Mouse (Mus musculus) heart, postnatal 25 days (tissue): ENCODE data around the gene Defa32. TPM values are rescaled to one million over a fixed set of nuclear protein-coding genes. Genes with fewer than 3 reads are reported as not detected.
"Not testable (repeated sequence)": the region's sequence is repeated elsewhere in the genome, so short reads cannot be mapped to it uniquely, and the experiment has no call there.

ENCODE experiments used
- DNase-seq: peaks from one replicate; pipeline ENCODE4 v3.0.0; 2022; ENCODE audit warnings: low spot score
- intact Hi-C: fragments of 180-260 bp; cut with DNase I; formaldehyde crosslinking; loops from one replicate; pipeline ENCODE4 v1.15.1; 2025
- total RNA-seq, 2 experiments: library from RNA; stranded (reverse); gene quantifications; 2 replicates each; pipeline ENCODE4 v1.2.3; 2021

The Defa32 gene
- not detected for total RNA-seq

DNA sequence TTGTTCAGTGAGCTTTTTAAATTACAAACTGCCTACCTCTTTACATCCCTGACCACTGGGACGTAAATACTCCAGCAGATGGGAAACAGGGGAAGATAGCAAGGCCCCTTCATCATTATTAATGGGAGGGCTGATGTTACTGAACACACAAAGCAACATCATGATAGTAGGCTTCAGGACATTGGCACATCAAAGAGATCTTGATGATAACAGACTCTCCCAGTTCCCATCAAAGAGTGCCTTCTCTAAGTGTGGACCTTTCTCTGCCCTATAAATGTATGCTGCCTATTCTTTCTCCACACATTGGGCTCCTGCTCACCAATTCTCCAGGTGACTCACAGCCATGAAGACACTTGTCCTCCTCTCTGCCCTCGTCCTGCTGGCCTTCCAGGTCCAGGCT is at the start of gene Defa32:
Gene Defa32 (plus strand): TSS at position 301 of the 400 bp plus-strand sequence.
- DNase-seq, intact Hi-C loops: not testable (repeated sequence)

DNA sequence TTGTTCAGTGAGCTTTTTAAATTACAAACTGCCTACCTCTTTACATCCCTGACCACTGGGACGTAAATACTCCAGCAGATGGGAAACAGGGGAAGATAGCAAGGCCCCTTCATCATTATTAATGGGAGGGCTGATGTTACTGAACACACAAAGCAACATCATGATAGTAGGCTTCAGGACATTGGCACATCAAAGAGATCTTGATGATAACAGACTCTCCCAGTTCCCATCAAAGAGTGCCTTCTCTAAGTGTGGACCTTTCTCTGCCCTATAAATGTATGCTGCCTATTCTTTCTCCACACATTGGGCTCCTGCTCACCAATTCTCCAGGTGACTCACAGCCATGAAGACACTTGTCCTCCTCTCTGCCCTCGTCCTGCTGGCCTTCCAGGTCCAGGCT is 19.9 kb upstream of the Defa32 start, which contains the start of gene Defa20:
Gene Defa20 (plus strand): TSS at position 301 of the 400 bp plus-strand sequence.
- intact Hi-C loops: not testable (repeated sequence)

DNA sequence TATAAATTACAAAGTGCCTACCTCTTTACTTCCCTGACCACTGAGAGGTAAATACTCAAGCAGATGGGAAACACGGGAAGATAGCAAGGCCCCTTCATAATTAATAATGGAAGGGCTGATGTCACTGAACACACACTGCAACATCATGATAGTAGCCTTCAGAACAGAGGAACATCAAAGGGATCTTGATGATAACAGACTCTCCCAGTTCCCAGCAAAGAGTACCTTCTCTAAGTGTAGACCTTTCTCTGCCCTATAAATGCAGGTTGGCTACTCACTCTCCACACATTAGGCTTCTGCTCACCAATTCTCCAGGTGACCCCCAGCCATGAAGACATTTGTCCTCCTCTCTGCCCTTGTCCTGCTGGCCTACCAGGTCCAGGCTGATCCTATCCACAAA is 36.3 kb downstream of the Defa32 start, which contains the start of gene Defa37:
Gene Defa37 (plus strand): TSS at position 301 of the 400 bp plus-strand sequence.
- intact Hi-C loops, DNase-seq: not testable (repeated sequence)

More for the DNA sequence above, 19.9 kb upstream of the Defa32 start, which contains the start of gene Defa20:
- not testable (repeated sequence) for DNase-seq

Other genes starting within 250 kb of the Defa32 start
- gene Defa27, start 213.5 kb upstream of the Defa32 start, total RNA-seq: not detected
- not detected for gene Defa29, start 202.0 kb upstream of the Defa32 start, total RNA-seq
- gene Defa2, start 150.5 kb upstream of the Defa32 start, total RNA-seq: not detected
- not detected for gene Defa33, start 137.2 kb upstream of the Defa32 start, total RNA-seq
- gene Defa36, start 101.6 kb upstream of the Defa32 start, total RNA-seq: not detected
- not detected for gene Gm7849, start 72.5 kb upstream of the Defa32 start, total RNA-seq
- gene Defa20, start 19.8 kb upstream of the Defa32 start, total RNA-seq: not detected
- not detected for gene Defa37, start 36.4 kb downstream of the Defa32 start, total RNA-seq
- gene Defa28, start 54.0 kb downstream of the Defa32 start, total RNA-seq: not detected
- not detected for gene Gm7861, start 65.5 kb downstream of the Defa32 start, total RNA-seq
- not detected for gene Defa26, start 89.2 kb downstream of the Defa32 start, total RNA-seq
- gene Defa17, start 126.7 kb downstream of the Defa32 start, total RNA-seq: not detected
- gene Defa34, start 136.8 kb downstream of the Defa32 start, total RNA-seq: not detected
- gene AY761184, start 174.6 kb downstream of the Defa32 start, total RNA-seq: not detected
- gene Defa24, start 205.5 kb downstream of the Defa32 start, total RNA-seq: not detected